Mouse (Mus musculus): ENCODE measurements at regions not wholly inside any gene's neighbourhood (a gene's known extent, or its start where the extent isn't known, plus 50 kb on each side); places are given as distances from the start of the nearest gene placed in this dataset.
A peak's percentile ranks its signal among the peaks of the same experiment; 100 is the strongest.

GRCm38 (mm10) chr3:149292459-149292858, 302.1 kb upstream of the Adgrl2 start:
- no peaks in the 10 kb centered on the region for H3K27me3 ChIP-seq (replicated peaks)
- no peak for TF ChIP-seq FLI1 (IDR thresholded peaks at IDR 0.05; ENCODE audit: low read length)
- TF ChIP-seq GATA1 (IDR thresholded peaks at IDR 0.05; ENCODE audit: borderline replicate concordance, low read length) = no peak
- peaks cover 20% of the 10 kb centered on the region for H3K9me3 ChIP-seq
- no peak overlapping the region for H3K4me3 ChIP-seq (replicated peaks)
- no peaks in the 10 kb centered on the region for H3K4me1 ChIP-seq
- no peaks in the 10 kb centered on the region for H3K36me3 ChIP-seq (replicated peaks; ENCODE audit: low read length)

- H3K4me1 ChIP-seq = no peaks in the 10 kb centered on the region
- peaks cover 20% of the 10 kb centered on the region for H3K9me3 ChIP-seq
- no peaks in the 10 kb centered on the region for H3K27me3 ChIP-seq (replicated peaks)
- TF ChIP-seq FLI1 (IDR thresholded peaks at IDR 0.05; ENCODE audit: low read length) (no peak), GATA1 (IDR thresholded peaks at IDR 0.05; ENCODE audit: borderline replicate concordance, low read length) (no peak)
- H3K36me3 ChIP-seq (replicated peaks; ENCODE audit: low read length) = no peaks in the 10 kb centered on the region
- H3K4me3 ChIP-seq (replicated peaks) = no peak overlapping the region
These were observed 301.1 kb upstream of the Adgrl2 start for GRCm38 (mm10) chr3:149291473-149291872.

GRCm38 (mm10) chr3:149290228-149290627, 299.9 kb upstream of the Adgrl2 start:
- no peaks in the 10 kb centered on the region for H3K36me3 ChIP-seq (replicated peaks; ENCODE audit: low read length)
- no peak overlapping the region for H3K4me3 ChIP-seq (replicated peaks)
- no peaks in the 10 kb centered on the region for H3K4me1 ChIP-seq
- TF ChIP-seq FLI1 (IDR thresholded peaks at IDR 0.05; ENCODE audit: low read length) (no peak), GATA1 (IDR thresholded peaks at IDR 0.05; ENCODE audit: borderline replicate concordance, low read length) (no peak)
- no peaks in the 10 kb centered on the region for H3K27me3 ChIP-seq (replicated peaks)
- peaks cover 13% of the 10 kb centered on the region for H3K9me3 ChIP-seq

GRCm38 (mm10) chr3:149287080-149287479, 296.7 kb upstream of the Adgrl2 start:
- Histone ChIP-seq H3K36me3 (replicated peaks; ENCODE audit: low read length) (no peaks in the 10 kb centered on the region), H3K9me3 (peaks cover 20% of the 10 kb centered on the region), H3K4me3 (replicated peaks) (no peak overlapping the region), H3K27me3 (replicated peaks) (no peaks in the 10 kb centered on the region), H3K4me1 (no peaks in the 10 kb centered on the region)
- no peak for TF ChIP-seq GATA1 (IDR thresholded peaks at IDR 0.05; ENCODE audit: borderline replicate concordance, low read length)
- TF ChIP-seq FLI1 (IDR thresholded peaks at IDR 0.05; ENCODE audit: low read length) = no peak

- no peak for TF ChIP-seq FLI1 (IDR thresholded peaks at IDR 0.05; ENCODE audit: low read length)
- TF ChIP-seq GATA1 (IDR thresholded peaks at IDR 0.05; ENCODE audit: borderline replicate concordance, low read length) = no peak
- Histone ChIP-seq H3K27me3 (replicated peaks) (no peaks in the 10 kb centered on the region), H3K36me3 (replicated peaks; ENCODE audit: low read length) (no peaks in the 10 kb centered on the region), H3K9me3 (peaks cover 32% of the 10 kb centered on the region), H3K4me3 (replicated peaks) (no peak overlapping the region), H3K4me1 (no peaks in the 10 kb centered on the region; the same call in 1 of the 2 replicates)
These were observed 294.6 kb upstream of the Adgrl2 start for GRCm38 (mm10) chr3:149284976-149285375.

- Histone ChIP-seq H3K4me3 (replicated peaks) (peak overlapping the region; percentile 50), H3K9me3 (peaks cover 27% of the 10 kb centered on the region), H3K36me3 (replicated peaks; ENCODE audit: low read length) (no peaks in the 10 kb centered on the region), H3K27me3 (replicated peaks) (no peaks in the 10 kb centered on the region), H3K4me1 (no peaks in the 10 kb centered on the region; the same call in 1 of the 2 replicates)
- TF ChIP-seq FLI1 (IDR thresholded peaks at IDR 0.05; ENCODE audit: low read length) = no peak
- no peak for TF ChIP-seq GATA1 (IDR thresholded peaks at IDR 0.05; ENCODE audit: borderline replicate concordance, low read length)
These were observed 290.7 kb upstream of the Adgrl2 start for GRCm38 (mm10) chr3:149280807-149281789.

GRCm38 (mm10) chr3:149279338-149279737, 289.0 kb upstream of the Adgrl2 start:
- Histone ChIP-seq H3K27me3 (replicated peaks) (no peaks in the 10 kb centered on the region), H3K4me1 (no peaks in the 10 kb centered on the region; the same call in 1 of the 2 replicates), H3K9me3 (peaks cover 32% of the 10 kb centered on the region), H3K4me3 (replicated peaks) (no peak overlapping the region), H3K36me3 (replicated peaks; ENCODE audit: low read length) (no peaks in the 10 kb centered on the region)
- TF ChIP-seq GATA1 (IDR thresholded peaks at IDR 0.05; ENCODE audit: borderline replicate concordance, low read length) = no peak
- no peak for TF ChIP-seq FLI1 (IDR thresholded peaks at IDR 0.05; ENCODE audit: low read length)

GRCm38 (mm10) chr3:149277812-149278211, 287.5 kb upstream of the Adgrl2 start:
- Histone ChIP-seq H3K36me3 (replicated peaks; ENCODE audit: low read length) (no peaks in the 10 kb centered on the region), H3K4me1 (no peaks in the 10 kb centered on the region; the same call in 1 of the 2 replicates), H3K27me3 (replicated peaks) (no peaks in the 10 kb centered on the region), H3K9me3 (peaks cover 24% of the 10 kb centered on the region), H3K4me3 (replicated peaks) (no peak overlapping the region)
- TF ChIP-seq GATA1 (IDR thresholded peaks at IDR 0.05; ENCODE audit: borderline replicate concordance, low read length) = no peak

- Histone ChIP-seq H3K9me3 (peaks cover 6% of the 10 kb centered on the region; the same call in 1 of the 2 replicates), H3K4me3 (replicated peaks) (no peak overlapping the region), H3K36me3 (replicated peaks; ENCODE audit: low read length) (no peaks in the 10 kb centered on the region), H3K4me1 (no peaks in the 10 kb centered on the region; the same call in 1 of the 2 replicates), H3K27me3 (replicated peaks) (no peaks in the 10 kb centered on the region)
- TF ChIP-seq FLI1 (IDR thresholded peaks at IDR 0.05; ENCODE audit: low read length) (no peak), GATA1 (IDR thresholded peaks at IDR 0.05; ENCODE audit: borderline replicate concordance, low read length) (no peak)
These were observed 285.2 kb upstream of the Adgrl2 start for GRCm38 (mm10) chr3:149275478-149276132.

- Histone ChIP-seq H3K27me3 (replicated peaks) (no peaks in the 10 kb centered on the region), H3K4me3 (replicated peaks) (no peak overlapping the region), H3K4me1 (no peaks in the 10 kb centered on the region), H3K36me3 (replicated peaks; ENCODE audit: low read length) (no peaks in the 10 kb centered on the region), H3K9me3 (peaks cover 6% of the 10 kb centered on the region; the same call in 1 of the 2 replicates)
- TF ChIP-seq FLI1 (IDR thresholded peaks at IDR 0.05; ENCODE audit: low read length) (no peak), GATA1 (IDR thresholded peaks at IDR 0.05; ENCODE audit: borderline replicate concordance, low read length) (no peak)
These were observed 284.6 kb upstream of the Adgrl2 start for GRCm38 (mm10) chr3:149274987-149275386.

Measured in megakaryocyte, embryonic 14.5 days (primary cell).